Mouse (Mus musculus) heart, embryonic 10.5 days (tissue): Measurements from ENCODE around the gene Rab34. TPM values are rescaled to one million over a fixed set of nuclear protein-coding genes. Genes with fewer than 3 reads are reported as not detected.

Experiments
- DNase-seq: peaks from one replicate; pipeline ENCODE4 v3.0.0-alpha.2; 2017; ENCODE audit warnings: low spot score
- H3K27ac ChIP-seq: fragments of 300-500 bp; sonication (generic); 2 replicates; pipeline ENCODE4 v1.5.1; 2016; ENCODE audit warnings: mild to moderate bottlenecking
- H3K27me3 ChIP-seq: fragments of 300-500 bp; sonication (generic); 2 replicates; pipeline ENCODE4 v1.6.1; 2016; ENCODE audit warnings: mild to moderate bottlenecking; ENCODE audit not compliant: poor library complexity, insufficient read depth, severe bottlenecking
- H3K36me3 ChIP-seq: fragments of 300-500 bp; sonication (generic); 2 replicates; pipeline ENCODE4 v1.6.1; 2016; ENCODE audit warnings: mild to moderate bottlenecking, moderate library complexity
- H3K4me1 ChIP-seq: fragments of 300-500 bp; sonication (generic); 2 replicates; pipeline ENCODE4 v1.6.1; 2016; ENCODE audit warnings: mild to moderate bottlenecking
- H3K4me3 ChIP-seq: fragments of 300-500 bp; sonication (generic); 2 replicates; pipeline ENCODE4 v1.5.1; 2016; ENCODE audit warnings: mild to moderate bottlenecking, moderate library complexity
- H3K9me3 ChIP-seq: fragments of 300-500 bp; sonication (generic); 2 replicates; pipeline ENCODE4 v1.6.1; 2016; ENCODE audit warnings: mild to moderate bottlenecking, moderate library complexity
- WGBS: fragments of 180-500 bp; shearing (Covaris S2); methylation state at CpG from one replicate; pipeline ENCODE4 v1.1.7; 2016; 5-methylcytosine and 5-hydroxymethylcytosine counted together
- microRNA-seq: library from miRNA; unstranded; fragments of <30 nt; microRNA quantifications from one replicate; pipeline ENCODE4, GENCODE M21; 2017
- polyA plus RNA-seq: library from polyadenylated mRNA; unstranded; fragments of >200 nt; fragmentation: Nextera tagmentation; extraction: Ambion mirVana; gene quantifications from 2 replicates; pipeline ENCODE4 v1.2.1, GENCODE M21; 2016

Rab34 gene
- polyA plus RNA-seq, 1 experiment from 2014 or later = 88.1 TPM

GRCm38 (mm10) chr11:78223586-78223985 lies 35.4 kb downstream of the Rab34 start:
- Histone ChIP-seq H3K9me3 (no peaks in the 10 kb centered on the region), H3K36me3 (peaks cover 99% of the 10 kb centered on the region), H3K27ac (no peak overlapping the region), H3K4me3 (no peak overlapping the region), H3K27me3 (no peaks in the 10 kb centered on the region), H3K4me1 (no peaks in the 10 kb centered on the region)
- no peak for DNase-seq
- 90% methylated on average over 4 of the region's 4 CpGs for WGBS

GRCm38 (mm10) chr11:78231518-78231917 lies 43.3 kb downstream of the Rab34 start:
- no peaks in the 10 kb centered on the region for H3K9me3 ChIP-seq
- H3K36me3 ChIP-seq = peaks cover 85% of the 10 kb centered on the region
- WGBS = 88% methylated on average over 6 of the region's 6 CpGs
- H3K27me3 ChIP-seq = no peaks in the 10 kb centered on the region
- no peak overlapping the region for H3K4me3 ChIP-seq
- no peaks in the 10 kb centered on the region for H3K4me1 ChIP-seq
- DNase-seq = no peak
- no peak overlapping the region for H3K27ac ChIP-seq

- no peaks in the 10 kb centered on the region for H3K27me3 ChIP-seq
- H3K4me1 ChIP-seq = peaks cover 8% of the 10 kb centered on the region
- WGBS = 90% methylated on average over 9 of the region's 9 CpGs
- DNase-seq = no peak
- peaks cover 37% of the 10 kb centered on the region for H3K36me3 ChIP-seq
- H3K27ac ChIP-seq = no peak overlapping the region
- H3K4me3 ChIP-seq = no peak overlapping the region
- no peaks in the 10 kb centered on the region for H3K9me3 ChIP-seq
Observed at GRCm38 (mm10) chr11:78240193-78240857, 52.1 kb downstream of the Rab34 start.

Small RNA genes lying within 50 kb of the gene (microRNA-seq; reads per million reads assigned to microRNA genes)
- gene Mir7653 = 1.0 reads per million

Other genes with a start within 250 kb of the Rab34 start
- gene Phf12, start 205.7 kb upstream of the Rab34 start, polyA plus RNA-seq = 13.2 and 20.0 TPM in 2 replicates
- 14.6 and 16.5 TPM in 2 replicates for gene Dhrs13, start 156.2 kb upstream of the Rab34 start, polyA plus RNA-seq
- 72.0 and 81.4 TPM in 2 replicates for gene Flot2, start 150.5 kb upstream of the Rab34 start, polyA plus RNA-seq
- gene Eral1, start 108.0 kb upstream of the Rab34 start, polyA plus RNA-seq = 30.7 and 35.6 TPM in 2 replicates
- 24.0 and 25.5 TPM in 2 replicates for gene Fam222b, start 93.8 kb upstream of the Rab34 start, polyA plus RNA-seq
- 57.9 and 88.7 TPM in 2 replicates for gene Traf4, start 22.8 kb upstream of the Rab34 start, polyA plus RNA-seq
- 15.3 and 16.5 TPM in 2 replicates for gene Nek8, start 11.8 kb upstream of the Rab34 start, polyA plus RNA-seq
- gene Tlcd1, start 11.7 kb upstream of the Rab34 start, polyA plus RNA-seq = 16.9 and 18.7 TPM in 2 replicates
- 863 and 999 TPM in 2 replicates for gene Rpl23a, start 4.8 kb upstream of the Rab34 start, polyA plus RNA-seq
- gene Proca1, start 5.0 kb downstream of the Rab34 start, polyA plus RNA-seq = 2.9 and 3.3 TPM in 2 replicates
- gene Sdf2, start 57.3 kb downstream of the Rab34 start, polyA plus RNA-seq = 44.0 and 49.0 TPM in 2 replicates
- gene Supt6, start 57.6 kb downstream of the Rab34 start, polyA plus RNA-seq = 28.3 and 29.1 TPM in 2 replicates
- 69.3 and 76.7 TPM in 2 replicates for gene 2610507B11Rik, start 73.3 kb downstream of the Rab34 start, polyA plus RNA-seq
- 0.23 and 0.69 TPM in 2 replicates for gene BC030499, start 102.4 kb downstream of the Rab34 start, polyA plus RNA-seq
- 39.1 and 39.3 TPM in 2 replicates for gene Spag5, start 113.1 kb downstream of the Rab34 start, polyA plus RNA-seq
- gene Aldoc, start 134.5 kb downstream of the Rab34 start, polyA plus RNA-seq = 11.2 and 17.2 TPM in 2 replicates
- 72.0 and 78.3 TPM in 2 replicates for gene Pigs, start 140.0 kb downstream of the Rab34 start, polyA plus RNA-seq
- gene Unc119, start 155.1 kb downstream of the Rab34 start, polyA plus RNA-seq = 40.7 and 66.1 TPM in 2 replicates
- gene Foxn1, start 198.1 kb downstream of the Rab34 start, polyA plus RNA-seq = 0.13 TPM in 1 of 2 replicates, not detected in the other
- gene Slc13a2, start 233.8 kb downstream of the Rab34 start, polyA plus RNA-seq = not detected in 2 replicates